Mouse (Mus musculus) natural killer cell, adult 2 months (primary cell): Measurements from ENCODE around the gene Ugt1a6b.
"Not testable (repeated sequence)": the region's sequence is repeated elsewhere in the genome, so short reads cannot be mapped to it uniquely, and the experiment has no call there.

Source experiments
- DNase-seq, 2 experiments: peaks; one replicate each; pipeline ENCODE4 v3.0.0; 2022; ENCODE audit warnings: low spot score in 2 of 2

Ugt1a6b gene

DNA sequence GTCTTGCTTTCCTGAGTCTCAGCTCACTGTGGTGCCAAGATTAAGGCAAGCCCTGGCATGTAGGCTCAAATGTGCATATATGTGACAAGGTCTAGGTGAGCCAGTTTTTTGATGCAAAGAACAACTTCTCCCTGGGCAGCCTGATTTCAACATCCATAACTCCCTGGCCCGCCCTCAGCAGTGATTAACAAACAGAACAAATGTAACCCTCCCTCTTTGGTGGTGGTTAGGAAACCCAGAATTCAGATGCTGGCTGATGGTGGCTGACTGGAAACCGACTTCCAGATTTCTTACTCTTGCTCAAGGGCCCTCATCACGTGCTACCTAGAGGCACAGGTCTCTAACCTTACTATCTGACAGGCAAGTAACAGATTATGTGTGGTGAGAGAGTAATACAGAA, at the start of gene Ugt1a6b:
Gene Ugt1a6b, plus strand, starts transcription at position 234 of the 400 bp plus-strand sequence.
- DNase-seq, result not testable (repeated sequence)

DNA sequence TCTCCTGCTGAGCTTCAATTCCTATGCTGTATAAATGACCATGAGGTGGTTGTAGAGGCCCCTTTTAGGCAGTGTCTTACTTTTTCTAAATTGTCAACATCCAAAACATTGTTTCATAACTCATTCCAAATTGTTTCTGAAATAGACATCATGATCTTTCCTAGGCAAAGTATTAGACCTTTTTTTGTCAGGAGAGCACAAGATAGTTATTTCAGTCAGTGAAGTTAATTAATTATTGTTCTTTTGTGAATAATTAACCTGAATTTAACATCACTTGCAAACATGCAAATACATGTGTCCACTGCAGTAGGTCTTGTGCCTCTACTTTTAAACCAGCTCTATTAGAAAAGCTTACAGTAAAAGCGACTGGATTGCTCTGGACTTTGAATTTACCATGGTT, 48.0 kb upstream of the Ugt1a6b start, which contains the start of gene Ugt1a10:
Gene Ugt1a10, plus strand, starts transcription at position 301 of the 400 bp plus-strand sequence.
- DNase-seq, result no peak

DNA sequence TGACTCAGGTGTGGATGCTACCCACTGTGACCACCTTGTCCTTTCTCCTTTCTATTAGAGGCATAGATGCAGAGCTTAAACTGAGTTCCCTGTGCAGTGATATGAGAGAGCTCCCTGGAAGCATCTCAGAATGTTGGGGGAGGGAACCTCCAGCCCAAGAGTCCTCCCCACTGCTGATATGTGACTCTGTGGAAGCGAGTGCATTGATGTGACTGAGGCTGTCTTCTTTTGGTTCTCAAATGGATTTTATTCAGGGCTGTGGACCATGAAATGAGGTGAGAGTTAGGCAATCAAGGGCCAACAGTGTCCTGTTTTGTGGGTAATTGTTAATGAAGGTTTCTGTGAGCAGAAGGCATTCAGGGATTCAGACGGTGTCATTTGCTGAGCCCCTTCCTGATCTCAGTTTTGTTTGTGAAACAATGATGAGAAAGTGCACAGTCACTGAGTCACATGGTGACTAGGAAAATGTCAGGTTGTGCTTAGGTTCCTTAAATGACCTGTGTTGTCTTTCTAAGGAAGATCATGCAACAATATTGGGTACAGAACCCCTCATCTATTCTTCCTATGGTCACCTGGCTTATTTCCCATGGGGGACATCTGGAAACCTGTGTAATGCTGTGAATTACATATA, 36.5 kb upstream of the Ugt1a6b start:
- DNase-seq, result not testable (repeated sequence)

DNA sequence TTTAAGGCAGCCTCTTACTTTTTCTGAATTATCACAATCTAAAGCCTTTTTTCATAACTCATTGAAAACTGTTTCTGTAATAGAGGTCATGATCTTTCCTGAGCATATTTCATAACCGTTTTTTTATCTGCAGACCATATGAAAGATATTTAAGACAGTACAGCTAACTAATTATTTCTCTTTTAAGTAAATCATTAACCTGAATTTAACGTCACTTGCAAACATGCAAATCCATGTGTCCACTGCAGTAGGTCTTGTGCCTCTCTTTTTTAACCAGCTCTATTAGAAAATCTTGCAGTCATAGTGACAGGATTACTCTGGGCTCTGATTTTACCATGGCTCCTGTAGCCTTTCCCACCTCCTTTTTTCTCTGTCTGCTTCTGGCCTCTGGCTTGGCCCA, 32.6 kb upstream of the Ugt1a6b start, which contains the start of gene Ugt1a9:
Gene Ugt1a9, plus strand, starts transcription at position 306 of the 400 bp plus-strand sequence.
- no peak for DNase-seq

DNA sequence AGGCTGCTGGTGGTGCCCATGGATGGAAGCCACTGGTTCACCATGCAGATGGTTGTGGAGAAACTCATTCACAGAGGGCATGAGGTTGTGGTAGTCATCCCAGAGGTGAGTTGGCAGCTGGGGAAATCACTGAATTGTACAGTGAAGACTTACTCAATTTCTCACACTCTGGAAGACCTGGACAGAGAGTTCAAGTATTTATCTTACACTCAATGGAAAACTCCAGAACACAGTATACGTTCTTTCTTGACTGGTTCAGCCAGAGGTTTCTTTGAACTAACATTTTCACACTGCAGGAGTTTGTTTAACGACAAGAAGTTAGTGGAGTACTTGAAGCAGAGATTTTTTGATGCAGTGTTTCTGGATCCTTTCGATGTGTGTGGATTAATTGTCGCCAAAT, 32.1 kb upstream of the Ugt1a6b start:
- DNase-seq, result no peak

DNA sequence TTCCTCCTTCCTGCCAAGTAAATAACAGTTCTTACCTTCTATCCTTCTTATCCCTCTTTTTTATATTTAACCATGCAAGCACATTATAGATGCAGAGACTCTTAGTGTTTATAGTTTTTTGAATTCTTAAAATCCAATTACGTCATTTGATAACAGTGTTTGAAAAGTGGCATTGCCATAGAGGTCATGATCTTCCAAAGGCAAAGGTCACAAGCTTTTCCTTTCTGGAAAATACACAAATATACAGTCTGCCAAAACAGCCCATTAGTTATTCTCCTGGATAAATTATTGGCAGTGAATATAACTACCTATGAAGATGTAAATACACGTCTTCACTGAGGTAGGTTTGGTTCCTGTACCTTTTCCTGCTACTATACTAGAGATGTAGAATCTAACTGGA, 28.6 kb upstream of the Ugt1a6b start:
- DNase-seq, result no peak

DNA sequence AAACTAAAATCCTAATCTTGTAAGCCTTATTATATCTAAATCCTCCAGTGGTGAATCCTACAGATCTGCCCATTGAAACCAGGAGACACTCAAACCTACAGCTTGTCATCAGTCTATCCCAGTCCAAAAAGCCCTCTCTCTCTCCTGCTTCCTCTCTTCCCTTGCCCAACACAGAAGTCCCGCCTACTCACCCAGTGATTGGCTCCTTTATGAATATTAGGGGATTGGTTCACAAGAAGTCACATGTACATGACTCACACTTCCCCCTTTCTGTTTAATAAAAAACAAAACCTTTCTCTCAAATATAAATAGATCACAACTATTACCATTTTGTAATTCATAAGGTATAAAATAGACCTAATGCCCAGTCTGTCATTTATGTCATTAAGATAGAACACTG, 25.9 kb upstream of the Ugt1a6b start:
- DNase-seq, result no peak

DNA sequence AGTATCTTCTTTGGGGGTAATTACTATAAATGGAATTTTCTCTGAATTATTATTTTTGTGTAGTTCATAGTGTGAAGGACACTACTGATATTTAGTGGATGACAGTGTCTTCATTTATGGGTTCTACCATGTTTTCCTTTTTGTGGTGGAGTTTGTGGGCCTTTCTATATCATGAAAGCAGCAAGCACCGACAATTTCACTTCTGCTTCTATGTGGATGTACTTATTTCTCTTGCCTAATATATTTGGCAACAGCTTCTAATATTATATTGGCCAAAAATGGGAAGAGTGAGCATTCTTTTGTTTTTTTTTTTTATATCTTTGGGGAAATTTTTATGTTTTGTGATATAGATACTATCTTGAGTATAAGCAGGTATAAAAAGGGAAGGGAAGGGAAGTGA, 21.4 kb upstream of the Ugt1a6b start:
- no peak for DNase-seq

DNA sequence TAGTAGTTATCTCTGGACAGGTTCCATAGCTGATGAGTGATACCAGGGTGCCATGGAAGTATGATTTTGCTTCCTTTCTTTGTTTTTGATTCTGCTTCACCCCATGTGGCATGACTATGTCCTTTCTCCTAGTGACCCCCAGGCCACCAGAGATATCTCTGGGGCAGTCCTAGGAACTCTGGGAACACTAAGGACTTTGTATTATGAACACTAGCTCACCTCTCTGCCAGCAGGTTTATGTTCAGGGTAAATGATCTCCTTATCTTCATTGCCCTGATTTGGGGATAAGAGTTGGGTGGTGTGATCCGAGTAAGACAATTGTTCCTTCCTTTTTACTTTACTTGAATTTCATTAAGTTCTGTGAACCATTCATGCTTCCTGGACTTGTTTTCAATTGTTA, 16.9 kb upstream of the Ugt1a6b start:
- DNase-seq, result no peak

DNA sequence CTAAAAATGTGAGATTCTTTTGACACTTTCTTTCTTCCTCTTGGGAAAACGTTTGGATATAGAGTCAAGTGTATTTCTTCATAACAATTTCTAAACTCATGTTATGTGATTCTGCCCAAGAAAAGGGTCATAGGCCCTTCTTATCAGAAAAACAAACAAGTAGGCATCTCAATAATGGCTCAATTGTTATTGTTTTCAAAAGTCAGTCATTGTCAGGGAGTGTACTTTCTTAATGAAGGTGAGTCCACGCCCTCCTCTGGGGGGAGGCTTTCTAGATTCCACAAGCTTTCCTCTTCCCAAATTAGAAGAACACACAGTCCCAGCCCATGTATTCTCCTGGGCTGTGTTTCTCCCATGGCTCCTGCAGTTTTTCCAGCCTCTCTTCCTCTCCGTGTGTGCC, 15.5 kb upstream of the Ugt1a6b start, which contains the start of gene Ugt1a8:
Gene Ugt1a8, plus strand, starts transcription at position 301 of the 400 bp plus-strand sequence.
- no peak for DNase-seq

DNA sequence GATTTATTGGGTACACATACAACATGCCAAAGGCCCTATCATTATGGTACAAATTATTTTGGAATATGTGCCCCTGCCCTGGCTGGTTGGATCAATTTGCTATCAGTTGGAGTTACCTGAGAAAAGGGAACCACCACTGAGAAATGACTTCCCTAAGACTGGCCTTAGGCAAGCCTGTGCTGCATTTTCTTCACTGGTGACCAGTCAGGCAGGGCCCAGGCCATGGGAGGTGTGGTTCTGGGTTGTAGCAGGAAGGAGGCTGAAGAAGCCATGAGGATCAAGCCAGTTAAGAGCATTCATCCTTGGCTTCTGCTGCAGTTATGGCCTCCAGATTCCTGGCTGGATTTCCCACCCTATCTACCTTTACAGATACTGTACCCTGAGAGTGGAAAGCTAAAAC, 10.7 kb upstream of the Ugt1a6b start:
- DNase-seq, result no peak

DNA sequence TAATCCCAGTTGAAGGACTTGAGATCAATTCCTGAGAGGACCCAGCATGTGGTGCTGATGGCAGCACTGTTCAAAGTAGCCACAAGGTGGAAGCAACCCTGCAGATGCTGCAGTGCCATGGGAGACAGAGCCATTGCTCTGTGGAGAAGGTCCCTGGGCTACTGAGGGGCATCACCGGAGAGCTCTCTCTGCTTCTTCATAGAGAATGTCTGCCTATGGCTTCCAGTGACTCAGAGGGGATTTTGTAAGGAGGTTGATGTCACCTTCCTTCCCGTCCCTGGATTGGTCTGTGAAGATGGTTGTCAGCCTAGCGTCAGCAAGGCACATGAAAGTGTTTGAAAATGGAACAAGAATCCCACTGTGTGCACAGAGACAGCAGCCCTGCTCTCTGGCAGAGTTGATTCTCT, 8.8 kb upstream of the Ugt1a6b start:
- peak; percentile 5 to 10 for DNase-seq

DNA sequence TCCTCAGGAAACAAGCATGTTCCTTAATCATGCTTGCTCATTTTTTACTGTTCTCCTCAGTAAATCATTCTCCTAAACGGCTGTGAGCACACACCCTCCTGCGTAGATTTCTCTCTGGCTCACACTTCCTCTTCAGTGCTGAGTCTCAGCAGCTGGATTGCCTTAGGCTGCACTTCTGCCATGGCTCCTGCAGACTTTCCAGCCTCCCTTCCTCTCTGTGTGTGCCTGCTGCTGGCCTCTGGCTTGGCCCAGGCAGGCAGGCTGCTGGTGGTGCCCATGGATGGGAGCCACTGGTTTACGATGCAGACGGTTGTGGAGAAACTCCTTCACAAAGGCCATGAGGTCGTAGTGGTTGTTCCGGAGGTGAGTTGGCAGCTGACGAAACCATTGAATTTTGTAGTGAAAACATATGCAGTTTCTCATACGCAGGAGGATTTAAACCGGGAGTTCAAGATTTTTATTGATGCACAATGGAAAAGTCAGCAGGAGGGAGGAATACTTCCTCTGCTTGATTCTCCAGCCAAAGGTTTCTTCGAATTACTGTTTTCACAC, 8.0 kb upstream of the Ugt1a6b start, which contains the start of gene Ugt1a7c:
Gene Ugt1a7c, plus strand, starts transcription at position 122 of the 552 bp plus-strand sequence.
- DNase-seq, result no peak

DNA sequence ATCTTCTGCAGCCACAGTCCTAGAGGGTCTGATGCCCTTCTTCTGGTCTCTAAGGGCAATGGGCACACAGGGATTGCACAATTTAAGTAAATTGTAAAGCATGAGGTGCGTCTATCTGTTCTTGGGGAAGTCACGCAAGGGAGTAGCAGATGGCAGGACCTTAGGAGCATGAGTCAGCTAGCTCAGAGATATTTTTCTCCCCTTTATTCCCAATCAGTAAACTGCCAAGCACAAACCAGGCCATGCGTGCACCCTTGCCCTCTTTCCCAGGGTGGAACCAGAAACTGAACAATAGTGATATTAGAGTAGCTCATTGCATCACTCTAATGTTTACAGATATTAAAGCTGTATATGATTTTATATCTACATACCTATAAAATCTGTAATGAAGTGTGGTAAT, 4.5 kb upstream of the Ugt1a6b start:
- not testable (repeated sequence) for DNase-seq

DNA sequence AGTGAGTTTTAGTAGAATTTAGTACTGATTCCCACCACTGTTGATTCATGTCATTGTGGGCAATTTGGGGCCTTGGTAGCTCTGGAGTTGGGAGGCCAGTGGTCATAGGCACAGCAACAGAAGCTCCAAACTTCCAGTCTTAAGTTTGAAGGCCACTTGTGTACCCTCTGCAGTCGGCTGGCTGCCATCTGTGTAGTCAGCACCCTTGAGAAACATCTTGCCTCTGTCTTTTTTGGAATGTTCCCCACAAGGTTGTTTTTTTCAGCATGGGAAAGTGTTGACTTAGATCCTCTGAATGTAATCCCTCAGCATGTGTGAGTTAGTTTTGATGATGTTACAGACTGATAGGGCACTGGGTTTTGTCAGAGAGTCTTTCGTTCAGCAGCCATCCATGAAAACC, 3.4 kb upstream of the Ugt1a6b start:
- DNase-seq, result not testable (repeated sequence)

DNA sequence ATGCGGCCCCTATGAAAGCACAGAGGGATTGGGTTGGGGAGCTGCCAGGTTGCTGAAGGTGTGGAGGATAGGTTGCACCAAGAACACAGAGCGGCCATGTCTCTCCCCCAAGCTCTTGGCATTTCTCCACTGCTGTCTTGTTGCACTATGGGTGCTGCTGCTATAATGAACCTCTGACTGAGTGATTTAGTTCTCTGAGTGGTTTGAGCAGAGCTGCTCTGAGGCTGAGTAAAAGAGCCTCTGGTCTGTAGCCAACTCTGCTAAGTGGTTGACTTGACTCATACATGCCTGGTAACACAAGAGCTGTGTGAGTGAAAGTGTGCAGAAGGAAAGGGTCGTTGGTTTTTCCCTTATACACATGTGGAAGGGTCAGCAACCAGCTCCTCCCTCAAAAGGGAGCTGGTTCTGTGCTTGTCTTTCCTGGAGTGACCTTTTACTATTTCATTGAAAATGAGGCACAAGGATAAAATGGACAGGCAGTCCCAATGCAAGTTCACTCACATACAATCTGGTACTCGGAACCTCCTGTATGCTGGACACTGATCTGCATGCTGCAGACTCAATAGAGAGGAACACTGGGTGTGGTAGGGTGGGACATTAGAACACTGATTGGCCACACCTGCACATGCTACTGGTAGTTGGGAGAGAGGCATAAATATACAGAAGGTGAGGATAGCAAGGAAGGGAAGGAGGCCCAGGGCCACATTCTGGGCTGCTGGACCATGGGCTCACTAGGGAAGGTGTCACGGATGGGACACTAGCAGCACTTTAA, 831 bp downstream of the Ugt1a6b start:
- DNase-seq, result not testable (repeated sequence)

DNA sequence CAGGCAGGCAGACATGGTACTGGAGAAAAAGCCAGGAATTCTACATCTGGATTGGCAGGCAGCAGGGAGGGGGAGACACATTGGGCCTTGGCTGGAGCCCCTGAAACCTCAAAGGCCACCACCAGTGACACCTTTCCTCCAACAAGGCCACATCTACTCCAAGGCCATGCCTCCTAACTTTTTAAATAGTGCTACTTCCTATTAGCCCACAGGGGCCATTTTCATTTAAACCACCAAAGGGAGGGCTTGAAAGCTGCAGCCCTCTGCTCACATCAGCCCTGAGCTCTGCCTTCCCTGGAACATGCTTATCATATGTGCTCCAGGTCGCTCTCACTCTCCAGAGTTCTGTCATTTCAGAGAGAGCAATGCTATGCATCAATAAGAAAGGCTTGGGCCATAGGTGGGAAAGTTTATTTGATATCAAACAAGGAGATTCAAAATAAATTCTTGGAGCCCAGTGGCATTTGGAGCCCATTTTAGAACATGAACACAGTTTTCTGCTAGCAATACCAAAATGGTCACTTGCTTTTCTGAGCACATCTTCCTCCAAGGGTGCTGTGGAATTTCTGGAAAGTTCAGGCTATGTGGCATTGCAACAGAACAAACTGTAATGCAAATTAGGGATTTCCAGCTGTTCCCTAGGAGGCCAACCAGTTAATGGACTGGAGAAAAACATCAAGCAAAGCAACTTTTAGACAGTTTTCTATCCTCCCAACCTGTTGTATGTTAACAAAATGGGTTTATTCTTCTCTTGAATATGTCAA, 1.8 kb downstream of the Ugt1a6b start:
- DNase-seq, result no peak

DNA sequence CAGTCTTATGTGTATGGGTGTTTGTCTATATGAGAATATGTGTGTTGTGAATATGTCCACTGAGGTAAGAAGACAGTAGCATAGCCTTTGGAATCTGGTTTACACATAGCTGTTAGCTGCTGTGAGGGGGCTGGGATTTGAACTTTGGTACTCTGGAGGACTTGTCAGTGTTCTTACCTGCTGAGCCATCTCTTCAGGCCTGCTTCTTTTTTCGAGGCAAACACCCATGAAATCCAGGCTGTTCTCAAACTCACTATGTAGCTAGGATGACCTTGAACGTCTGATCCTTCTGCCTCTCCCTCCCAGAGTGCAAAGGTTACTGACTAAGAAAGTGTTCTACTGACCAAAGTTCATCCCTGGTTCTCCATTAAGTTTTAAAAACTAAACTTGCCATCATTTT, 2.6 kb downstream of the Ugt1a6b start:
- DNase-seq, result no peak

DNA sequence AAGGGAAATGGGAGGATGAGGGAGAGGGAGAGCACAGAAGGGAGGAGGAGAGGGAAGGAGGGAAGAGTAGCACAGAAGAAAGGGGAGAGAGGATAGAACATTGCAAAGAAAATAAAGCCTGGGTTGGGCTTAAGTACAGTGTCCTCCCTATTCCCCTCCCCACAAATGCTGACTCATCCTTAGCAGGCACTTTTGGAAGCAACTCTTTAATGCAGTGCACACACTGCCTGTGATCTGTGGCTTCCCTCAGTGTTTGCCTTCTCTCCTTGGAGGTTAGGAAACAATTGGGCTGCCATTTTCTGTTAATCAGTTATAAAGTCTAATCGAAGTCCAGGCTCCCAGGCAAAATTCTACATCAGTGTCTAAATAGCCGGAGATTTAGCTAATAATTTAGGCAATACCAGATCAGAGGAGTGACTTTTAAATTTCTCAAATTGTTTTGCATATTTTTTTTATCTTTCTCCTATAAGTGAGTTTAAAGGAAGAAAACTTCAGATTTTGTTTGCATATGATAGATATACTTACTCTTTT, 6.0 kb downstream of the Ugt1a6b start:
- not testable (repeated sequence) for DNase-seq

DNA sequence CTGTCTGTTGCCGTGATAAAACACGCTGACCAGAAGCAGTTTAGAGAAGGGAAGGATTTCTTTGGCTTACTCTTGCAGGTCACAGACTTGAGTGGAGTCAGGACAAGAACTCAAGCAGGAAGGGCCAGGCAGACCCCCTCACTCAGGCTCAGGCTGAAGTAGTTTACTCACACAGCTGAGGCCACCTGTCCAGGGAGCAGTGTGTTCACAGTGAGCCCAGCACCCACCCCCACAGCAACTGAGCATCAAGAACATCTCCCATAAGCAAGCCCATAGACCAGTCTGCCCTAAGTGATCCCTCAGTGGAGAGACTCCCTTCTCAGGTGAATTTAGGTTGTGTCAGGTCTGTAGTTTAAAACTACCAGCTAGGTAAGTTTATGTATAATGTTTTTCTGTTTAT, 6.6 kb downstream of the Ugt1a6b start:
- not testable (repeated sequence) for DNase-seq

DNA sequence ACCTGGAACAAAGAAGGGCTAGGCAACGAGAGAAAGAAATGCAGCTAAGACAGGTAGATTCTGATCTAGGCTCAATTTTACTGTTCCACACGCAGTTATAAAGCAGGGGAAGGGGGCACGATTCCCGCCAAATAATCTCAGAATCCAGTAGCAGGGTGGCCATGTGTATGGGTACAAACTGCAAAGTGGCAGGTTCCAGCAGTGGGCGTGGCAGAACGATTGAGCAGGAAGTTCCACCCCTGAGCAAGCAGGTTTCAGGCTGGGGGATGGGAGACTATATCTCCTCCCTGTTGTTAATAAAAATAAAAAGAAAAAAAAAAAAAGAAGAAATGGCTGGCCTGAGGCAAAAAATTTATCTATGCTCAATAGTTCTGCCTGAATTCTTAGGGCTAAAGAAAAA, 9.7 kb downstream of the Ugt1a6b start:
- not testable (repeated sequence) for DNase-seq

DNA sequence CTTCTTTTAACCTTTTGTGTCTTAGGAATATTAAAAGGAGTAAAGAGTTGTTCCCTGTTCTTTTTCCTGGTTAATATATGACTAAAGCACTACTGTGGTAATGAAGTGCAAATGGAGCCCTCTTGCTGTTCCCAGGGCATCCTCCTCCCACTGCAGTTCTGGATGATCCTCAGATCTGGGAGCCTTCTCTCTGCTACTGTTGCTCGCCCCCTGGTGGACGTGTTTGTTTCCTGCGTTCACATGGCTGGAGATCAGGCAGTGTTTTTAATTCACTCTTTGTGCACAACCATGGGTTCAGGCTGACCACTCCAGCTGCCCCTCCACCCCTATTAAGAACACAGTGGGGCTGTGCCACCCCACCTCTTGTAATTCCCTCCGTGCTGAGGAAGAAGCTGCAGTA, 17.5 kb downstream of the Ugt1a6b start:
- peak in 1 of 2 experiments; percentile 3 for DNase-seq
